Mouse (Mus musculus): Measurements from ENCODE around the gene Eif5. TPM values are rescaled to one million over a fixed set of nuclear protein-coding genes. Genes with fewer than 3 reads are reported as not detected.

The Eif5 gene
- polyA plus RNA-seq, 1 experiment, result 330 TPM

- Histone ChIP-seq H3K27ac (replicated peaks; ENCODE audit: low read depth, low read length) (no peak overlapping the region), H3K4me3 (ENCODE audit: insufficient read depth, low read depth, low read length) (no peak overlapping the region), H3K4me1 (ENCODE audit: control insufficient read depth, insufficient read depth, insufficient read length, low read length) (no peaks in the 10 kb centered on the region)
Observed at GRCm38 (mm10) chr12:111565363-111565762, 27.5 kb downstream of the Eif5 start.

- H3K4me3 ChIP-seq (ENCODE audit: insufficient read depth, low read depth, low read length), result no peak overlapping the region
- H3K4me1 ChIP-seq (ENCODE audit: control insufficient read depth, insufficient read depth, insufficient read length, low read length), result no peaks in the 10 kb centered on the region
- no peak overlapping the region for H3K27ac ChIP-seq (replicated peaks; ENCODE audit: low read depth, low read length)
Observed at GRCm38 (mm10) chr12:111568836-111569235, 31.0 kb downstream of the Eif5 start.

GRCm38 (mm10) chr12:111572406-111572805 is 34.6 kb downstream of the Eif5 start:
- H3K4me3 ChIP-seq (ENCODE audit: insufficient read depth, low read depth, low read length), result no peak overlapping the region
- H3K27ac ChIP-seq (replicated peaks; ENCODE audit: low read depth, low read length), result no peak overlapping the region
- H3K4me1 ChIP-seq (ENCODE audit: control insufficient read depth, insufficient read depth, insufficient read length, low read length), result peaks cover 5% of the 10 kb centered on the region; the same call in 1 of the 2 replicates

GRCm38 (mm10) chr12:111573315-111573714 is 35.5 kb downstream of the Eif5 start:
- Histone ChIP-seq H3K27ac (replicated peaks; ENCODE audit: low read depth, low read length) (no peak overlapping the region), H3K4me1 (ENCODE audit: control insufficient read depth, insufficient read depth, insufficient read length, low read length) (peaks cover 5% of the 10 kb centered on the region; the same call in 1 of the 2 replicates), H3K4me3 (ENCODE audit: insufficient read depth, low read depth, low read length) (no peak overlapping the region)

GRCm38 (mm10) chr12:111574074-111574886 is 36.5 kb downstream of the Eif5 start, which contains the start of gene Mark3:
Gene Mark3, plus strand, starts transcription at chr12:111574523.
- peak within 1 kb of the TSS; percentile 81 for H3K27ac ChIP-seq (replicated peaks; ENCODE audit: low read depth, low read length)
- peaks cover 5% of the 10 kb centered on the region; the same call in 1 of the 2 replicates for H3K4me1 ChIP-seq (ENCODE audit: control insufficient read depth, insufficient read depth, insufficient read length, low read length)

GRCm38 (mm10) chr12:111574887-111575838 is 37.3 kb downstream of the Eif5 start:
- Histone ChIP-seq H3K27ac (replicated peaks; ENCODE audit: low read depth, low read length) (peak overlapping the region; percentile 81), H3K4me1 (ENCODE audit: control insufficient read depth, insufficient read depth, insufficient read length, low read length) (peaks cover 5% of the 10 kb centered on the region; the same call in 1 of the 2 replicates), H3K4me3 (ENCODE audit: insufficient read depth, low read depth, low read length) (peak overlapping the region; percentile 100)

More at GRCm38 (mm10) chr12:111574074-111574886, 36.5 kb downstream of the Eif5 start, which contains the start of gene Mark3:
- H3K4me3 ChIP-seq (ENCODE audit: insufficient read depth, low read depth, low read length), result peak within 1 kb of the TSS; percentile 100

- no peak overlapping the region for H3K27ac ChIP-seq (replicated peaks; ENCODE audit: low read depth, low read length)
- H3K4me3 ChIP-seq (ENCODE audit: insufficient read depth, low read depth, low read length), result no peak overlapping the region
- H3K4me1 ChIP-seq (ENCODE audit: control insufficient read depth, insufficient read depth, insufficient read length, low read length), result peaks cover 4% of the 10 kb centered on the region
Observed at GRCm38 (mm10) chr12:111583058-111583457, 45.2 kb downstream of the Eif5 start.

GRCm38 (mm10) chr12:111584401-111584800 is 46.6 kb downstream of the Eif5 start:
- H3K4me3 ChIP-seq (ENCODE audit: insufficient read depth, low read depth, low read length), result no peak overlapping the region
- peaks cover 4% of the 10 kb centered on the region for H3K4me1 ChIP-seq (ENCODE audit: control insufficient read depth, insufficient read depth, insufficient read length, low read length)
- H3K27ac ChIP-seq (replicated peaks; ENCODE audit: low read depth, low read length), result no peak overlapping the region

GRCm38 (mm10) chr12:111587252-111587651 is 49.4 kb downstream of the Eif5 start:
- no peak overlapping the region for H3K27ac ChIP-seq (replicated peaks; ENCODE audit: low read depth, low read length)
- H3K4me3 ChIP-seq (ENCODE audit: insufficient read depth, low read depth, low read length), result no peak overlapping the region
- peaks cover 4% of the 10 kb centered on the region for H3K4me1 ChIP-seq (ENCODE audit: control insufficient read depth, insufficient read depth, insufficient read length, low read length)

- Histone ChIP-seq H3K4me1 (ENCODE audit: control insufficient read depth, insufficient read depth, insufficient read length, low read length) (peaks cover 2% of the 10 kb centered on the region), H3K4me3 (ENCODE audit: insufficient read depth, low read depth, low read length) (no peak overlapping the region), H3K27ac (replicated peaks; ENCODE audit: low read depth, low read length) (no peak overlapping the region)
Observed at GRCm38 (mm10) chr12:111592407-111593021, 54.7 kb downstream of the Eif5 start.

- Histone ChIP-seq H3K27ac (replicated peaks; ENCODE audit: low read depth, low read length) (no peak overlapping the region), H3K4me3 (ENCODE audit: insufficient read depth, low read depth, low read length) (no peak overlapping the region)
Observed at GRCm38 (mm10) chr12:111593775-111594174, 56.0 kb downstream of the Eif5 start.

More at GRCm38 (mm10) chr12:111593775-111594174, 56.0 kb downstream of the Eif5 start:
- peaks cover 2% of the 10 kb centered on the region; the same call in 1 of the 2 replicates for H3K4me1 ChIP-seq (ENCODE audit: control insufficient read depth, insufficient read depth, insufficient read length, low read length)

Other genes with a start within 250 kb of the Eif5 start
- 24.1 and 24.3 TPM in 2 replicates for gene Cdc42bpb, start 160.3 kb upstream of the Eif5 start, polyA plus RNA-seq (2012; ENCODE audit: insufficient read depth, insufficient read length, missing spikeins)
- not detected in 2 replicates for gene Lbhd2, start 131.2 kb upstream of the Eif5 start, polyA plus RNA-seq (2012; ENCODE audit: insufficient read depth, insufficient read length, missing spikeins)
- gene Exoc3l4, start 121.0 kb upstream of the Eif5 start, polyA plus RNA-seq (2012; ENCODE audit: insufficient read depth, insufficient read length, missing spikeins), result not detected in 2 replicates
- gene Tnfaip2, start 95.5 kb upstream of the Eif5 start, polyA plus RNA-seq (2012; ENCODE audit: insufficient read depth, insufficient read length, missing spikeins), result 3.3 and 3.6 TPM in 2 replicates
- gene Gm266, start 52.2 kb upstream of the Eif5 start, polyA plus RNA-seq (2012; ENCODE audit: insufficient read depth, insufficient read length, missing spikeins), result not detected in 2 replicates
- gene Mark3, start 36.5 kb downstream of the Eif5 start, polyA plus RNA-seq (2012; ENCODE audit: insufficient read depth, insufficient read length, missing spikeins), result 25.9 and 31.0 TPM in 2 replicates
- 20.8 and 30.3 TPM in 2 replicates for gene Ckb, start 134.3 kb downstream of the Eif5 start, polyA plus RNA-seq (2012; ENCODE audit: insufficient read depth, insufficient read length, missing spikeins)
- gene Trmt61a, start 140.1 kb downstream of the Eif5 start, polyA plus RNA-seq (2012; ENCODE audit: insufficient read depth, insufficient read length, missing spikeins), result 2.9 and 3.2 TPM in 2 replicates
- 16.2 and 18.1 TPM in 2 replicates for gene Bag5, start 175.2 kb downstream of the Eif5 start, polyA plus RNA-seq (2012; ENCODE audit: insufficient read depth, insufficient read length, missing spikeins)
- 123 and 134 TPM in 2 replicates for gene Apopt1, start 175.2 kb downstream of the Eif5 start, polyA plus RNA-seq (2012; ENCODE audit: insufficient read depth, insufficient read length, missing spikeins)
- gene Klc1, start 220.8 kb downstream of the Eif5 start, polyA plus RNA-seq (2012; ENCODE audit: insufficient read depth, insufficient read length, missing spikeins), result 20.6 and 63.5 TPM in 2 replicates

Measured in brown adipose tissue, adult 24 weeks (tissue).